In the genomic region with DNA sequence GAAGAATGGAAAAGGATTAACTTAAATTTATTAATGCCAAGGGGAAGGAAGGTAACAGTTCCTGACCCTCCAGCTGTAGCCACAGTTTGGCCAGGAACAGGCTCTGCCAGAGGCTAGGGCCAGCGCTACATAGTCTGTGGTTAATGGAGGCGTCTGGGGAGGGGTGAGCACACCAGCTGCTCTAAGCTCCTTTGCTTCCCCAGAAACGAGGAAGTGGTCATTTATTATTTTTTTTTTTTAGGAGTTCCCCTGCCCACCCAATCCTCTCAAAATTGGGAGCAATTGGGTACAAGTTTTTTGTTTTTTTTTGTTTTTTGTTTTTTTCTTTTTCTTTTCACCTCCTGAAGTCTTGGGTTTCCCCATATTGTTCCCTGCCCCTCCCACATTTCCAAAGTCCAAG, we compare ENCODE assay signal across 8 mouse cellular contexts. TPM values are rescaled to one million over a fixed set of nuclear protein-coding genes. Genes with fewer than 3 reads are reported as not detected.
A peak's percentile ranks its signal among the peaks of the same experiment; 100 is the strongest.
DNase-seq lines count a peak whose midpoint lies in the region; ATAC-seq and TF ChIP-seq lines count a peak whose summit lies in the region.

No protein-coding gene starts in this region.

- no peak overlapping the region; the same call in 1 of the 2 replicates for H3K27ac ChIP-seq in heart, adult 2 months
- no peak overlapping the region for H3K27ac ChIP-seq in ES-Bruce4 (ENCODE audit: insufficient read depth, low read length)
- H3K27ac ChIP-seq in heart, postnatal 0 days (ENCODE audit: low read depth) = 0 out of 2 replicates have a peak overlapping the region, but pooled peaks have one; percentile 12

- DNase-seq in heart, adult 2 months = no peak
- no peak for DNase-seq in heart, postnatal 4 days
- no peak for DNase-seq in heart, postnatal 0 days (ENCODE audit: low spot score)
- no peak for DNase-seq in natural killer cell, adult 2 months (ENCODE audit: low spot score in 2 of 2)

- no peaks in the 10 kb centered on the region for H3K79me2 ChIP-seq in heart, adult 2 months (replicated peaks; ENCODE audit: control insufficient read depth, insufficient read depth, low read length)

- ATAC-seq in heart, postnatal 0 days (ENCODE audit: insufficient read depth, low read depth) = no peak
- peak; percentile 41 for ATAC-seq in megakaryocyte, adult 5-6 weeks (ENCODE audit: poor library complexity, severe bottlenecking)
- ATAC-seq in CD4-positive, CD25-positive, alpha-beta regulatory T cell, adult 4 months = no peak
- no peak for ATAC-seq in frontal cortex, adult (ENCODE audit: low TSS enrichment)

- no peak for TF ChIP-seq POLR2A in heart, adult 2 months (IDR thresholded peaks at IDR 0.05; ENCODE audit: insufficient read depth, low read depth, low read length)
- TF ChIP-seq POLR2A in ES-Bruce4 (IDR thresholded peaks at IDR 0.05; ENCODE audit: insufficient read depth, low read length) = no peak

- intact Hi-C loops in heart, adult 2 months (cut with DNase I) = loop anchor here (5.0 to 10.0 kb wide), 6 partner anchors 44 to 293 kb away; a partner anchor contains a TSS

- H3K27me3 ChIP-seq in heart, adult 2 months (ENCODE audit: control insufficient read depth, insufficient read depth, low read length) = no peaks in the 10 kb centered on the region
- no peaks in the 10 kb centered on the region for H3K27me3 ChIP-seq in ES-Bruce4 (ENCODE audit: control insufficient read depth, insufficient read depth, low read length, poor library complexity, severe bottlenecking)
- no peaks in the 10 kb centered on the region for H3K27me3 ChIP-seq in heart, postnatal 0 days (ENCODE audit: control insufficient read depth, insufficient read depth, low read length)

- TF ChIP-seq CTCF in heart, adult 2 months (IDR thresholded peaks at IDR 0.05) = no peak
- no peak for TF ChIP-seq CTCF in ES-Bruce4 (IDR thresholded peaks at IDR 0.05; ENCODE audit: low read depth, low read length)
- TF ChIP-seq CTCF in heart, postnatal 0 days (IDR thresholded peaks at IDR 0.05; ENCODE audit: low read depth) = no peak

- H3K4me2 ChIP-seq in heart, postnatal 0 days (ENCODE audit: low read depth, low read length) = peak overlapping the region; percentile 94

- peak overlapping the region; percentile 99 for H3K4me3 ChIP-seq in heart, adult 2 months
- peak overlapping the region; percentile 25; the same call in 1 of the 2 replicates for H3K4me3 ChIP-seq in ES-Bruce4 (ENCODE audit: low read depth, low read length)
- peak overlapping the region; percentile 96 for H3K4me3 ChIP-seq in heart, postnatal 0 days (ENCODE audit: low read depth, low read length)

- H3K9ac ChIP-seq in heart, adult 2 months (ENCODE audit: low read depth, low read length) = no peak overlapping the region
- peak overlapping the region; percentile 99; the same call in 1 of the 2 replicates for H3K9ac ChIP-seq in ES-Bruce4 (ENCODE audit: low read depth, poor library complexity, severe bottlenecking)
- 0 out of 2 replicates have a peak overlapping the region, but pooled peaks have one; percentile 95 for H3K9ac ChIP-seq in heart, postnatal 0 days (replicated peaks; ENCODE audit: low read depth, low read length)

- no peaks in the 10 kb centered on the region for H3K9me3 ChIP-seq in ES-Bruce4 (replicated peaks; ENCODE audit: control insufficient read depth, insufficient read depth, low read length, poor library complexity, severe bottlenecking)
- no peaks in the 10 kb centered on the region for H3K9me3 ChIP-seq in heart, postnatal 0 days (replicated peaks; ENCODE audit: control insufficient read depth, low read length)

- 23% methylated on average over 3 of the region's 3 CpGs for WGBS in heart, adult 2 months
- WGBS in heart, postnatal 0 days = 30% methylated on average over 3 of the region's 3 CpGs

- H3K4me1 ChIP-seq in heart, adult 2 months (ENCODE audit: control insufficient read depth, insufficient read depth, low read length) = peaks cover 1% of the 10 kb centered on the region; the same call in 1 of the 2 replicates
- H3K4me1 ChIP-seq in ES-Bruce4 (ENCODE audit: control insufficient read depth, insufficient read depth, low read length) = peaks cover 2% of the 10 kb centered on the region
- H3K4me1 ChIP-seq in heart, postnatal 0 days (ENCODE audit: control insufficient read depth, insufficient read depth) = peaks cover 11% of the 10 kb centered on the region; the same call in 1 of the 2 replicates

- no peaks in the 10 kb centered on the region; the same call in 1 of the 2 replicates for H3K36me3 ChIP-seq in heart, adult 2 months (ENCODE audit: control insufficient read depth, insufficient read depth, low read length)
- peaks cover 13% of the 10 kb centered on the region for H3K36me3 ChIP-seq in ES-Bruce4 (ENCODE audit: control insufficient read depth, insufficient read depth, low read length, poor library complexity, severe bottlenecking)
- peaks cover 34% of the 10 kb centered on the region for H3K36me3 ChIP-seq in heart, postnatal 0 days (replicated peaks; ENCODE audit: control insufficient read depth, insufficient read depth, low read length)

- TF ChIP-seq EP300 in heart, adult 2 months (IDR thresholded peaks at IDR 0.05; ENCODE audit: insufficient read depth, low read depth, low read length) = no peak
- no peak for TF ChIP-seq EP300 in ES-Bruce4 (IDR thresholded peaks at IDR 0.05; ENCODE audit: insufficient read depth, low read depth, low read length)
- no peak for TF ChIP-seq EP300 in heart, postnatal 0 days (IDR thresholded peaks at IDR 0.05; ENCODE audit: low read depth)

RNA-seq across cellular contexts. Expression of a gene that starts 0.9 kb away (rescaled TPM):
- total RNA-seq in heart, adult 2 months (2021) = 10 to 100 TPM; 23.9 to 24.7 TPM
- 5.3 and 8.8 TPM in 2 replicates for polyA plus RNA-seq in heart, adult 2 months (2012; rRNA removed)
- total RNA-seq in heart, postnatal 4 days (2021) = 10 to 100 TPM; 48.5 to 50.6 TPM
- 217 and 224 TPM in 2 replicates for polyA plus RNA-seq in ES-Bruce4 (2011; ENCODE audit: insufficient read depth, insufficient read length, low read depth, missing spikeins)
- 10.2 and 12.6 TPM in 2 replicates for total RNA-seq in heart, postnatal 0 days (2014; rRNA removed; ENCODE audit: low replicate concordance)
- 12.9 and 14.4 TPM in 2 replicates for polyA plus RNA-seq in heart, postnatal 0 days (2015; fragmentation: Nextera tagmentation; extraction: Ambion mirVana)
- total RNA-seq in megakaryocyte, adult 5-6 weeks (2015) = 53.3 and 54.3 TPM in 2 replicates
- total RNA-seq in megakaryocyte, adult 5-6 weeks (2017) = 148 and 153 TPM in 2 replicates
- 10 to 100 TPM; 37.9 to 39.5 TPM for polyA plus RNA-seq in CD4-positive, CD25-positive, alpha-beta regulatory T cell, adult 4 months (2017; shearing (Covaris generic))

RNA-seq across cellular contexts. Expression of a gene that starts 59.4 kb away (rescaled TPM):
- total RNA-seq in heart, adult 2 months (2021) = 10 to 100 TPM; 36.7 to 45.2 TPM
- 14.3 and 21.0 TPM in 2 replicates for polyA plus RNA-seq in heart, adult 2 months (2012; rRNA removed)
- total RNA-seq in heart, postnatal 4 days (2021) = 10 to 100 TPM; 73.8 to 76.4 TPM
- polyA plus RNA-seq in ES-Bruce4 (2011; ENCODE audit: insufficient read depth, insufficient read length, low read depth, missing spikeins) = 175 and 178 TPM in 2 replicates
- total RNA-seq in heart, postnatal 0 days (2014; rRNA removed; ENCODE audit: low replicate concordance) = 18.1 and 28.8 TPM in 2 replicates
- 12.9 and 13.0 TPM in 2 replicates for polyA plus RNA-seq in heart, postnatal 0 days (2015; fragmentation: Nextera tagmentation; extraction: Ambion mirVana)
- total RNA-seq in megakaryocyte, adult 5-6 weeks (2015) = 73.1 and 77.7 TPM in 2 replicates
- total RNA-seq in megakaryocyte, adult 5-6 weeks (2017) = 36.9 and 47.6 TPM in 2 replicates
- polyA plus RNA-seq in CD4-positive, CD25-positive, alpha-beta regulatory T cell, adult 4 months (2017; shearing (Covaris generic)) = 10 to 100 TPM; 76.7 to 83.0 TPM

Comparison
In these comparisons a context has a peak if more than half of its experiments do, and no peak if none do; other contexts are left out.
1. H3K4me3 ChIP-seq: peak in every context shown above with its lines; median percentile 99 in heart, adult 2 months; 96 in heart, postnatal 0 days; 25 in ES-Bruce4.